ENCODE assay signal across 10 mouse cellular contexts in the genomic region with DNA sequence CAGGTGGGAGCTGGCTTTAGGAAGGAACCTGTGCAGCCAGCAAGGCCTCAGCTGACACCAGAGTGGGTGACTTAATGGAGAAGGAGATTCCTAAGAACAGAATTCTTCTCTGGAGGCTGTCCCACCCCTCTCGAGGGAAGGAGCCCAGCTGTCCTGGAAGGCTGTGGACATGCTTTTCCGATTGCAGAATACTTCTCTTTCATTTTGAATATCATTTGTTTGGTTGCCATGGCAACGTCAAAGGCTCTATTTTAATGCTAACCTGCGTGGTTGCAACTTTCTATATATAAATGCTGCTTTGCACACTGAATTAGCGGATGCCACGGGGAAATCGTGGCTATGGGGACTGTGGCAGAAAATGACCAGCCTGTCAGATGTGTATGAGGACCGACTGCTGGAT.
DNase-seq lines count a peak whose midpoint lies in the region; ATAC-seq and TF ChIP-seq lines count a peak whose summit lies in the region.
"Had no signal": no experiment of that assay in that cellular context is flagged by ENCODE, and none has a peak within 500 bp of the region (broad histone marks: within the 10 kb centered on the region; RNA-seq: fewer than 3 reads in every experiment).

No protein-coding gene starts in this region.

- no peak overlapping the region for H3K4me2 ChIP-seq in heart, embryonic 12.5 days
- H3K4me2 ChIP-seq in CH12.LX (ENCODE audit: insufficient read depth, low read depth, poor library complexity, severe bottlenecking), result no peak overlapping the region
- H3K4me2 ChIP-seq in midbrain, embryonic 15.5 days, result no peak overlapping the region

- H3K4me1 ChIP-seq in heart, embryonic 12.5 days (replicated peaks), result peaks cover 25% of the 10 kb centered on the region
- peaks cover 32 to 86% of the 10 kb centered on the region in 2 experiments for H3K4me1 ChIP-seq in CH12.LX (ENCODE audit: control insufficient read depth in 1 of 2, insufficient read depth in 2 of 2)
- peaks cover 20% of the 10 kb centered on the region for H3K4me1 ChIP-seq in midbrain, embryonic 15.5 days
- H3K4me1 ChIP-seq in kidney, adult 2 months (ENCODE audit: control insufficient read depth, insufficient read depth, low read length), result no peaks in the 10 kb centered on the region

- no peak for TF ChIP-seq RAD21 in CH12.LX (IDR thresholded peaks at IDR 0.05; ENCODE audit: low read depth, low read length)

- H3K9ac ChIP-seq in heart, embryonic 12.5 days, result no peak overlapping the region
- H3K9ac ChIP-seq in CH12.LX (ENCODE audit: insufficient read depth, low read depth), result no peak overlapping the region
- no peak overlapping the region for H3K9ac ChIP-seq in midbrain, embryonic 15.5 days

- DNase-seq in heart, adult 11 months, result peak; percentile 96
- peak; percentile 75 for DNase-seq in CH12.LX (ENCODE audit: extremely low read depth)
- DNase-seq in heart, postnatal 25 days (ENCODE audit: low spot score), result peak; percentile 45
- no peak for DNase-seq in cerebellum, postnatal 14 days
- no peak for DNase-seq in kidney, adult 2 months
- DNase-seq in kidney, adult 8-10 months, result no peak
- DNase-seq: kidney, postnatal 25 days had no signal

- intact Hi-C loops in heart, postnatal 25 days (cut with DNase I), result no loop called here

- in situ Hi-C loops in CH12.LX (cut with MboI; ENCODE audit: low pct_ligation_motif_present, low pct_unique_long_range_greater_than_20kb, low sequenced_read_pairs), result no loop called here

- 62% methylated on average over 8 of the region's 8 CpGs for WGBS in heart, embryonic 12.5 days
- WGBS in midbrain, embryonic 15.5 days, result 17% methylated on average over 8 of the region's 8 CpGs
- 70% methylated on average over 8 of the region's 8 CpGs for WGBS in kidney, adult 2 months

- H3K9me3 ChIP-seq in heart, embryonic 12.5 days (replicated peaks), result no peaks in the 10 kb centered on the region
- peaks cover 2% of the 10 kb centered on the region for H3K9me3 ChIP-seq in CH12.LX (replicated peaks; ENCODE audit: low read length)
- no peaks in the 10 kb centered on the region for H3K9me3 ChIP-seq in midbrain, embryonic 15.5 days
- H3K9me3 ChIP-seq: megakaryocyte, embryonic 14.5 days had no signal

- no peak for TF ChIP-seq CTCF in CH12.LX (conservative IDR thresholded peaks at IDR 0.05 in 1 of 2, IDR thresholded peaks at IDR 0.05 in 1 of 2; ENCODE audit: low read depth in 2 of 2, low read length in 2 of 2)
- no peak for TF ChIP-seq CTCF in kidney, adult 2 months (conservative IDR thresholded peaks at IDR 0.05; ENCODE audit: insufficient read depth, insufficient read length, low read depth, low read length)

- no peak for ATAC-seq in heart, embryonic 12.5 days (ENCODE audit: insufficient number of reproducible peaks, low FRiP score)
- peak; percentile 54; the same call in 1 of the 2 replicates for ATAC-seq in midbrain, embryonic 15.5 days (replicated peaks)

- H3K4me3 ChIP-seq in heart, embryonic 12.5 days, result no peak overlapping the region
- H3K4me3 ChIP-seq in CH12.LX (replicated peaks in 1 of 3; ENCODE audit: low read depth in 2 of 3, low read length in 2 of 3, poor library complexity in 1 of 3), result no peak overlapping the region
- no peak overlapping the region for H3K4me3 ChIP-seq in midbrain, embryonic 15.5 days
- H3K4me3 ChIP-seq in kidney, adult 2 months (ENCODE audit: insufficient read depth, low read depth, low read length), result no peak overlapping the region
- H3K4me3 ChIP-seq: megakaryocyte, embryonic 14.5 days had no signal

- peak; percentile 47 for TF ChIP-seq EP300 in CH12.LX (IDR thresholded peaks at IDR 0.05; ENCODE audit: low read length)

- no peaks in the 10 kb centered on the region for H3K79me2 ChIP-seq in CH12.LX (replicated peaks; ENCODE audit: control insufficient read depth, extremely low read depth, insufficient read depth, poor library complexity, severe bottlenecking)

- no peaks in the 10 kb centered on the region for H3K36me3 ChIP-seq in heart, embryonic 12.5 days
- H3K36me3 ChIP-seq in CH12.LX (replicated peaks in 1 of 2; ENCODE audit: control insufficient read depth in 1 of 2, insufficient read depth in 1 of 2, low read length in 1 of 2), result peaks cover 4 to 48% of the 10 kb centered on the region in 2 experiments
- no peaks in the 10 kb centered on the region for H3K36me3 ChIP-seq in midbrain, embryonic 15.5 days (replicated peaks)
- no peaks in the 10 kb centered on the region for H3K36me3 ChIP-seq in kidney, adult 2 months (ENCODE audit: control insufficient read depth, insufficient read depth, low read length)

- no peak for TF ChIP-seq POLR2A in CH12.LX (IDR thresholded peaks at IDR 0.05; ENCODE audit: low read depth, low read length)
- no peak for TF ChIP-seq POLR2A in kidney, adult 2 months (IDR thresholded peaks at IDR 0.05; ENCODE audit: low read depth, low read length)

- no peak overlapping the region for H3K27ac ChIP-seq in heart, embryonic 12.5 days (ENCODE audit: poor library complexity, severe bottlenecking)
- H3K27ac ChIP-seq in CH12.LX (ENCODE audit: insufficient read depth, low read depth), result no peak overlapping the region
- peak overlapping the region; percentile 58 for H3K27ac ChIP-seq in midbrain, embryonic 15.5 days
- no peak overlapping the region for H3K27ac ChIP-seq in kidney, adult 2 months (ENCODE audit: insufficient read depth, low read depth, low read length)

- no peaks in the 10 kb centered on the region for H3K27me3 ChIP-seq in heart, embryonic 12.5 days (replicated peaks)
- no peaks in the 10 kb centered on the region for H3K27me3 ChIP-seq in CH12.LX (replicated peaks)
- no peaks in the 10 kb centered on the region for H3K27me3 ChIP-seq in midbrain, embryonic 15.5 days (replicated peaks)
- no peaks in the 10 kb centered on the region for H3K27me3 ChIP-seq in kidney, adult 2 months (replicated peaks; ENCODE audit: control insufficient read depth, insufficient read depth, low read length)

- dilution Hi-C loops in CH12.LX (cut with MboI; ENCODE audit: extremely low pct_ligation_motif_present, extremely low pct_unique_long_range_greater_than_20kb, low sequenced_read_pairs), result no loop called here

TF ChIP-seq in CH12.LX, 34 proteins besides CTCF, POLR2A, EP300 and RAD21:
- TF ChIP-seq JUN (IDR thresholded peaks at IDR 0.05; ENCODE audit: insufficient read depth, low read depth, low read length) (no peak), ZNF384 (IDR thresholded peaks at IDR 0.05; ENCODE audit: low read depth, low read length) (no peak), MXI1 (IDR thresholded peaks at IDR 0.05; ENCODE audit: low read depth, low read length) (peak; percentile 41; the same call in 1 of the 2 replicates), MEF2A (IDR thresholded peaks at IDR 0.05; ENCODE audit: borderline replicate concordance, low read depth, low read length) (peak; percentile 79), TBP (conservative IDR thresholded peaks at IDR 0.05; ENCODE audit: low read depth, low read length) (no peak), IRF4 (IDR thresholded peaks at IDR 0.05; ENCODE audit: low read depth, low read length) (peak; percentile 72; the same call in 1 of the 2 replicates), TCF12 (IDR thresholded peaks at IDR 0.05; ENCODE audit: low read depth, low read length) (peak; percentile 65), ETS1 (conservative IDR thresholded peaks at IDR 0.05; ENCODE audit: low read depth, low read length) (peak; percentile 51), MAZ (IDR thresholded peaks at IDR 0.05; ENCODE audit: low read depth, low read length) (no peak), BHLHE40 (IDR thresholded peaks at IDR 0.05; ENCODE audit: low read depth, low read length) (0 out of 2 replicates have a peak, but pooled peaks have one; percentile 13), KAT2A (IDR thresholded peaks at IDR 0.05; ENCODE audit: insufficient replicate concordance, low read length) (no peak)

Comparison
In these comparisons a context has a peak if more than half of its experiments do, and no peak if none do; other contexts are left out.
1. DNase-seq: peak in heart, adult 11 months (single experiment), CH12.LX (single experiment) and heart, postnatal 25 days (single experiment); none in cerebellum, postnatal 14 days (0 of 2), kidney, adult 2 months (single experiment) and kidney, adult 8-10 months (0 of 2).